Mouse (Mus musculus) CD4-positive helper T cell, adult 2 months (primary cell): ENCODE measurements around the gene Aph1a.
A peak's percentile ranks its signal among the peaks of the same experiment; 100 is the strongest.
"Not testable (repeated sequence)": the region's sequence is repeated elsewhere in the genome, so short reads cannot be mapped to it uniquely, and the experiment has no call there.

Source experiments
- DNase-seq: peaks from one replicate; pipeline ENCODE4 v3.0.0-alpha.2; 2012; ENCODE audit warnings: low read depth, missing footprints, low spot score

Aph1a gene

DNA sequence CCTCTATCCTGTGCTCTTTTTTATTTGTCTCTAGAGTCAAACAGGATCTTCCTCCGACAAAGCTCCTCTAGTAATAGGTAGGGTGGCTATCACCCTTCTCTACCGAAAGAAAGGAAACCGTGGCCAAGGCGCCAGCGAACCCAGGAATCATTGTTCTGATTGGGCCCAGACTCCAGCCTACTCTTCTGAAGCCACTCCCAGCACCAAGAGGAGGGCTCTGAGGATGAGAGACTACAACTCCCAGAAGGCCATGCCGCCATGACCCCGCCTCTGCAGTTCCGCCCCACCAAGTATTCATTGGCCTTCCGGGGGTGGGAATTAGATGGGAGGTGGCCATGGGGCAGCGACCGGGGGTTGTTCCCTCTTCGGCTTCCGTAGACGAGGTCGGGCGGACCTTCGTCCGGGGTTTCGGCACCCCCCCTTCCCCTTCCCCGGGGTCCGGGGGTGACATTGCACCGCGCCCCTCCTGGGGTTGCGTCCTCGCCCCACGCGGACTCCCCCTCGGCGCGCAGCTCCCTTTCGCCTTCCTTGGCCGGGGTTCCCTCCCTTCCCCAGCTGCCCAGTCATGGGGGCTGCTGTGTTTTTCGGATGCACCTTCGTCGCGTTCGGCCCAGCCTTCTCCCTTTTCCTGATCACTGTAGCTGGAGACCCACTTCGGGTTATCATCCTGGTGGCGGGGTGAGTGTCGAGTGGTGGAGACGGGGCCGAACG, at the start of gene Aph1a:
Aph1a (plus strand) TSS at position 364 of the 711 bp plus-strand sequence.
- peak; percentile 98 for DNase-seq

DNA sequence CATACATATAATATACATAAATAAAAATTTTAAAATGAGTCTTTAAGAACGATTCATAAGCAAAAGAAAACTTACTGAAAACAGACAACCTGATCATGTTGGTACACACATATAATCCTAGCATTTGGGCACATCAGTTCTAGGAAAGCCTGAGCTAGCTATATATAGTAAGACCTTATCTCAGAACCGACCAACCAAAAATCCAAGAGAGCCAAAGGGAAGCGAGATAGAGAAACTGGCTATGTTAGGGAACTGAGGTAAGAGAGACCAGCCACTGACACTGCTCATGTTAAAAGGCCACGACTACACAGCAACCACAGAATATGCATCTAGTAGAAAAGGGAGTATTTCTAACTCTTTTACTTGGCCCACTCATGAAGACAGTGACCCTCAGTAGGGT, 43.2 kb upstream of the Aph1a start:
- DNase-seq: no peak

DNA sequence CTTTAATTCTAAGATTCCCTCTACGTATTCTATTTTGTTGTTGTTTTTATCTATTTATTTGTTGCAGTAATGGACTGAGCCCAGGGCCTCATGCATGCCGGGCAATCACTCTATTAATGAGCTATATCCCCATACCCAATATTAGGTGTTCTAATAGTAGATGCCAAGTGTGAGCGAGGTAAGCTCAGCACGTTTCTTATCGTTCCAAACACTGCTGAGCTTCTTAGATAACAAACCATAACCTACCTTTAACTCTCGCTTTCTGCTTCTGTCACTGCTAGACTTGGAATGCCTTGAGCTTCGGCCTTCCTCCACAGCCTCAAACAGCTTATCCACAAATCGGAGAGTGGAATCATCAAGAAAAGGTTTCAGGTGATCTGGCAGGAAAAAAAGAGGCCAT, 42.5 kb upstream of the Aph1a start:
- no peak for DNase-seq

DNA sequence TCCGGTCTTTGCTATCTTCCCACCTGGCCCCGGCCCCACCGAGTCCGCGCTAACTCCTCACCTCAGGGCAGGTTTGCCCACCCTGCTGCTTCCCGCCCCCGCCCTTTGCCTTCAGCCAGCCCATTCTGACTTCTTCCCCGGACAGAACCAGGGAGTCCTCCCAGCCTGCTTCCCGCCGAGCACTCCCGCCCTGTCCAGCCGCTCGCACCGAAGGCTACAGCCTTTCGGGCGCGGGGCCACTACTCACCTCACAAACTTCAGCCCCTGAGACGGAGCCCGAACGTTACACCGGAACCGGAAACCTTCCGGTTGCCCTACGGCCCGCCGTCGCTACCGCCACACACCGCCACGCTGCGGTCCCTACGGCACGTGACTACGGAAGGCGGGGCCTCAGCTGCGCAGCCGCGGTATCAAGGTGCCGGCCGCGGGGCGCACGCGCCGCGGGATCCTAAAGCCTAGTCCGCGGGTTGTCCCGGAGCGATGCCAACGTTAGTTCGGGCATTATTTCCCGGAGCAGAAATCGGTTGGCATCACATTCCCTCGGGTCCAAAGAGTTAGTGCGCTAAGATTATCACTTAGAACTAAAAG, 38.2 kb upstream of the Aph1a start, which contains the start of gene Prpf3:
Prpf3 (minus strand) TSS at position 384 of the 588 bp plus-strand sequence.
- peak; percentile 94 for DNase-seq

DNA sequence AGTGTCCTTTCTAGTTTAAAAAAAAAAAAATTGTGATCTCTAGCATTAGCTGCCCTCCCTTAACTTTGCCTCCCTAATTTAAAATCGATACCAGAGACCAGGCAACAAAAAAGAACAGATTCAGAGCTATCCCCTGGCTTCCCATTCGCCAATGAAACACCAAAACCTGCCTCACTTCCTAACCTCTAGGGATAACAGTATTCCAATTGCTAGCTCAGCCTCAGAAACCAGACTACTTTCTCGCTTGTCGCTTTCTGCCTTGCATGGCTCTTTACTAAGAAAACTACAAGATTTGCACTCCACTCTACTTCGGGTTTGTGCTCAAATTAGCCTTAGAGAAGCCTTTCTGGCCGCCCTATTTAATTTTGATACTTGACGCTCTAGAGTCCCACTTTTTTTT, 37.7 kb upstream of the Aph1a start:
- no peak for DNase-seq

DNA sequence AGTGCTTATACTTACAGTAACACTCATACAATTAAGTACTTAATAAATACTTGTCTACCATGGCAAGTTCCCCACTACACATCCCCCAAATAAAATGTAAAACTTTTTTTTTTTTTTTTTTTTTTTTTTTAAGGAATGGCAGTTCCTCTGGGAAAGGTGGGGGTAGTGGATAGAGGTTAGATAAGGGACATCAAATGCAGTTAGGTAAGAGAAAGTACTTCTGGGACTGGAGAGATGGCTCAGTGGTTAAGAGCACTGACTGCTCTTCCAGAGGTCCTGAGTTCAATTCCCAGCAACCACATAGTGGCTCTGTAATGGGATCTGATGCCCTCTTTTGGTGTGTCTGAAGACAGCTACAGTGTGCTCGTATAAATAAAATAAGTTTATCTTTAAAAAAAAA, 36.7 kb upstream of the Aph1a start:
- DNase-seq: not testable (repeated sequence)

DNA sequence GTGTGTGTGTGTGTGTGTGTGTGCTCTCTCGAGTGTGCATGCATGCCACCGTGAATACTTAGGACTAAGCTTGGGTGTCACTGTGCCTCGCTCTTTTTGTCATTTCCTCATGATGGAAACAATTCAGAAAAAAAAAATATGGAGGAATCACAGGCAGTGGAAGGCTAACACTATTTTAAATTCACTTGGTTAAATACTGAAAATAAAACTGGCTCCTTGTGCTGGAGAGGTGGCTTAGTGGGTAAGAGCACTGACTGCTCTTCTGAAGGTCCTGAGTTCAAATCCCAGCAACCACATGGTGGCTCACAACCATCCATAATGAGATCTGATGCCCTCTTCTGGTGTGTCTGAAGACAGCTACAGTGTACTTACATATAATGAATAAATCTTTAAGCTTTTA, 35.5 kb upstream of the Aph1a start:
- DNase-seq: not testable (repeated sequence)

DNA sequence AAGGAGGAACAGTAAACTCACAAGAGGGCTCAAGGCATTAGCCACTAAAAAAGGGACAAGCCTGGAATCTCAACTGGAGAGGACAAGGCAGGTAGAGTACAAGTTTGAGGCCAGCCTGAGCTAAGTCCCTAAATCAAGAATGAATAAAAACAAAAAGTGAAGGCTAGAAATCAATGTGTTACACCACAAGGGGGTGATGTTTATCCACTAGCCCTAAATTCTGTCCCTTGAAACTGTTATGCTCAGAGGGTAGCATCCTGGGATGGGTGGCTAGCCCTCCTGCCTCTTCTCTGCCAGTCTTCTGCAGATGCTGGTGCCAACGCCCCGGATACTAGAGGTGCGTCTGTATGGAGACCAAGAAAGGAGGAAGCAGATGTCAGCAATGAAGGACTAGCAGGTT, 33.4 kb upstream of the Aph1a start:
- peak; percentile 21 for DNase-seq

DNA sequence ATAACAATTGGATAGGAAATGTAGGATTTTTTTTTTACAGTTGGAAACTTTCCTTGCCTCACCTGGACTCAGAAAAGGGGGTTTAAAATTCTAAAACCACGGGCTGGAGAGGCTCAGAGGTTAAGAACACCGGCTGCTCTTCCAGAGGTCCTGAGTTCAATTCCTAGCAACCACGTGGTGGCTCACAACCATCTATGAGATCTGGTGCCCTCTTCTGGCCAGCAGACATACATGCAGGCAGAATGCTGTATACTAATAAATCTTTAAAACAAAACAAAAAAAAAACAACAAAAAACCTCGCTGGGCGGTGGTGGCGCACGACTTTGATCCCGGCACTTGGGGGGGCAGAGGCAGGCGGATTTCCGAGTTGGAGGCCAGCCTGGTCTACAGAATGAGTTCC, 32.6 kb upstream of the Aph1a start:
- DNase-seq: peak; percentile 47

DNA sequence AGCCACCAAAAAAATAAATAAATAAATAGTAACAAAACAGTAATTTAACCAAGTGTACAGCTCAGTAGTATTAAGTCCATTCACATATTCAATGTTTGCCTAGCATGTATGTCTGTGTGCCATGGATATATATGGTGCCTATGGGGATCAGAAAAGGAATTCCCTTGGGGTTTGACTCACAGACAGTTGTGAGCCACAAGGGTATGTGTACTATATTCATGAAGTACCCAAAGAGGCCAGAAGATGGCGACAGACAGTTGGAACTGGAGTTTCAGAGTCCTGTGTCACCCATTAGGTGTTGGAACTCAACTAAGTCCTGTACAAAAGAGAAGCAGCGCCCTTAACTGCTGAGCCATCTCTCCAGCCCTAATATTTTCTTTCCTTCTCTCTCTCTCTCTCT, 32.0 kb upstream of the Aph1a start:
- peak; percentile 83 for DNase-seq

DNA sequence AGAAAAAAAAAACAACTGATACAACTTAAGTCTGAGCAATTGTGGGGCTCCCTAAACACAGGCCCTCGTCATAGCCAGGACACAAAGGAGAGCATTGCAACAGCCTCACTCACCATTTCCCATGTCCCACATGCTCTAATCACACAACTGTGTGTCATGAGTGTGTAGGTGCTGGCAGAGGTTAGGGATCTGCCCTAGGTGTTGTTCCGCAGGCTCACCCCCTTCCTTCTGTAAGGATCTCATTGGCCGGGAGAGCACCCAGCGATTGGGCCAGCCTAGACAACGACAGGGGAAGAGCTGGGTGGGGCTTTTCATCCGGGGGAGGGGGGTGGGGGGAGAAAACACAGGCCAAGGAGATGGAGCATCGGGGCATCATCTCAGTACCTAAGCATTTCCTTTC, 30.2 kb upstream of the Aph1a start:
- DNase-seq: no peak

DNA sequence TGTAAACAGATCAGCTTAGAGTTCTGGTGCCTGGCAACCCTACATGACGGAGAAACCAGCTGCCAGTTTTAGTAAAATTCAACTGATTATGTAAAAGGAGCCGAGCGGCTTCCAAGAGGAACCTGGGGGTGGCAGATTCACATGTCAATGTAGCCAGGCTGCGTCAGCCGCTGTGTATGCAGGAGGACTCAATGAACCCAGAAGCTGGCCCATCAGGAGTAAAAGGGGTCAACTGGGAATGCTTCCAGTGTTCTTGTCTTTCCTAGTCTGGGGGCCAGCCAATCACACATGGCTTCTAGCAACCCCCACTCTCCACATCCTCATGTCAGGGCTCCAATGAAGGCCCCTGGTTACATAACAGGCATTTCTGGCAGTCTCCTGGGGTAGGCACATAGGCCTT, 28.7 kb upstream of the Aph1a start:
- no peak for DNase-seq

DNA sequence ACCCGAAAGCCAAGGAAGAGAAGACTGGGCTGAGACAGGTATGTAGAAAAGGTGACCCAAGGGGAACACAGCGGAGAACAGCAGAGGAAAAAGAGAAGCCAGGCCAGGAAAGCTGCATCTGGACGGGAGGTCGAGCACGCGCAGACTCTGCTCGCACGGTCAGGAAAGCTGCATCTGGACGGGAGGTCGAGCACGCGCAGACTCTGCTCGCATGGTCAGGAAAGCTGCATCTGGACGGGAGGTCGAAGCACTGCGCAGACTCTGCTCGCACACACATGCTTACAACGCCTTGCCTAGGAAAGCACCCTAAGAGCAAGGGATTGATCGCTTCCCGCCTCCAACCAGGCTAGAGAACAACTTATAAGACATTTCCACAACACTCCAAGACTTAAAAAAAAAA, 28.2 kb upstream of the Aph1a start:
- no peak for DNase-seq

DNA sequence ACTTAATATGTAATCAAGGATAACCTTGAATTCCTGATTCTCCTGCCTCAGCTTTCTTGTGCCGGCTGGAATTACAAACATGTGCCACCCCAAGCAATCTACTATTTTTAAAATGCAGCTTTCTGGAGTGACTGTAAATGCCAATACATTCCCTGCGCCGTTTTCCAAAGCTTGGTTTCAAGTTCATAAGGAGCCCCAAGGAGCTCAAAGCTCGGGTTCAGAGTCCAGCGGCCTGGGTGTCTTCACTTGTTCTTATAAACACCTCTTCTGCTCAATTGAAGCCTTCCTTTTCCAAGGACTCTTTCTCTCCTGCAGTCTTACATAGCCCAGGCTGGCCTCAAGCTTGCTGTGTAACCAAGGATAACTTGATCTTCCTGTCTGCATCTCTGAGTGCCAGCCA, 27.7 kb upstream of the Aph1a start:
- DNase-seq: no peak

DNA sequence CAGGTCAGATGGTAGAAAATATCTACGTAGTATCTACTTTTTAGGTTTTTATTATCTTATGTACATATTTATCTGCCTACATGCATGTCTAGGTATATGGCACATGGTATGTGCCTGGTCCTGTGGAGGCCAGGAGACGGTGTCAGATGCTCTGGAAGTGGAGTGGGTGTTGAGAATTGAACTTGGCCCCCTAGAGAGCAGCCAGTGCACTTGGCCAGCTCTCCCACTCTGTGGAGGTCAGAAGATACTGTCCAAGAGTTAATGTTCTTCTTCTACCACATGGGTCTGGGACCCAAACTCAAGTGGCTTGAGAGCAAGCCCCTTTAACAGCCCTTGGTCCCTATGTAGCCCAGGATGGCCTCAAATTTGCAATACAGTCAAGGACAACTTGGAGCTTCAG, 26.4 kb upstream of the Aph1a start:
- no peak for DNase-seq

DNA sequence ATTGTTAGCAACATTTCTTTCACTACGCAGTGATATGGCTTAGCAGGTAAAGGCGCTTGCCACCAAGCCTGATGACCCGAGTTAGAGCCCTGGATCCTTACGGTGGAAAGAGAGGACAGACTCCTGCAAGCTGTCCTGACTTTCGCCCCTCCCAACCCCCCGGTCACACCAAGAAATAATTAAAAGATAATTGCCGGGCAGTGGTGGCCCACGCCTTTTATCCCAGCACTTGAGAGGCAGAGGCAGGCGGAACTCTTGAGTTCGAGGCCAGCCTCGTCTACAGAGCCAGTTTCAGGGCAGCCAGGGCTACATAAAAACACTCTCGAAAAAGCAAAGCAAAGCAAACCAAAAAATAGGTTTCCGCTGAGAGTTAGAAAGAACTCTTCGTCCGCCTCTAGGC, 22.8 kb upstream of the Aph1a start:
- no peak for DNase-seq

DNA sequence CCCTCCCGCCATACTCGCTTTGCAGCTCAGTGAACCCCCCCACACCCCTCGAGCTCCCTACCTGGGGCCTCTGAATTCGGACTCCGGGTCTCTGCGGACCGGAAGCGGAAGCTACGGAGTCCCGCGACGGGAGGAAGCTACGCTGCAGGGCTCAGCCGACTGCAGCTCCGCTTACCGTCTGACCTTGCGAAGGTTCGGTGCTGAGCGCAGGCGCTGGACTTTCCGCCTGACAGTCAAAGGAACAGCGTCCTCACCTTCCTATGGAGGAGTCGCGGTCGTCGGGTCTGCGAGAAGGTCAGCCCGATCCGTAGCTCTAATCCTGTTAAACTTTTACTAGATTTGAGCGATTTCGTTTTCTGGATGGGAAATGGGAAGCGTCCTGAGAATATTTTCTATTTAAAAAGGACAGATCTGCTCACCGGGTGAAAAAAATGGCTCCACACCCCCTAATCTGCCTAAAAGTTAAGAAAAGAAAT, 22.3 kb upstream of the Aph1a start, which contains the start of gene Mrps21:
Mrps21 (minus strand) TSS at position 128 of the 476 bp plus-strand sequence.
- DNase-seq: peak; percentile 86

DNA sequence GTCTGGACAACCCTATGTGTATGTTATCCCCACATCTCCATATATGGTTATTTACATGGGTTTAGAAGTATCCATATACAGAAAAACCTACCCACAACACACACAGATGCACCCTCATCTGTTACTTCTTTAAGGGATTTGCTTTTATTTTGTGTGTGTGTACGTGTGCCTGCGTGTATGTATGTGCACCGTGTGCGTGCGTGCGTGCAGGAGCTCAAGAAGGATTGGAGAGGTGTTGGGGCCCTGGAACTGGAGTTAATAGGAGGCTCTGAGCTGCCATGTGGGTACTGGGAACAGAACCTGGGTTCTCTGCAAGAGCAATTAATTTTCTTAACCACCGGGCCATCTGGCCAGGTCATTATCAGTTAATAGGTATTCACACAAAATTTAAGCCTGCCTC, 21.7 kb upstream of the Aph1a start:
- no peak for DNase-seq

DNA sequence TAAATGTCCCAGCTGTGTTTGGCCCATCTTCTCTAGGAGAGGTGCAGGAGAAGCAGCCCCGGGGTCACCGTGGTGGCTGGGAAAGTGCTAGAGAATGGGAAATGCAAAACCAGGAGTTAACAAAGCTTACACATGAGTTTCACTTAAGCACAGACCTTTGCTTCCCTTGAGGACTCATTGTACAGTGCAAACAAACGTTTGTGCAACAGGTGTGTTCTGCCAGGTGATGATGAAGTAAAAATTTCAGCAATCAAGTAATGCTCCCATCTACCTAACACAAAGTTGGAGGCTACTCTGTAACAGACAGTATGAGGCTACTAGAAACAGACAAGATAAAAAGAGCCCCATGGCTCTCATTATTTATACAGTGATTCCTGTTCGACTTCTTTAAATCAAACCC, 14.7 kb upstream of the Aph1a start:
- DNase-seq: no peak

DNA sequence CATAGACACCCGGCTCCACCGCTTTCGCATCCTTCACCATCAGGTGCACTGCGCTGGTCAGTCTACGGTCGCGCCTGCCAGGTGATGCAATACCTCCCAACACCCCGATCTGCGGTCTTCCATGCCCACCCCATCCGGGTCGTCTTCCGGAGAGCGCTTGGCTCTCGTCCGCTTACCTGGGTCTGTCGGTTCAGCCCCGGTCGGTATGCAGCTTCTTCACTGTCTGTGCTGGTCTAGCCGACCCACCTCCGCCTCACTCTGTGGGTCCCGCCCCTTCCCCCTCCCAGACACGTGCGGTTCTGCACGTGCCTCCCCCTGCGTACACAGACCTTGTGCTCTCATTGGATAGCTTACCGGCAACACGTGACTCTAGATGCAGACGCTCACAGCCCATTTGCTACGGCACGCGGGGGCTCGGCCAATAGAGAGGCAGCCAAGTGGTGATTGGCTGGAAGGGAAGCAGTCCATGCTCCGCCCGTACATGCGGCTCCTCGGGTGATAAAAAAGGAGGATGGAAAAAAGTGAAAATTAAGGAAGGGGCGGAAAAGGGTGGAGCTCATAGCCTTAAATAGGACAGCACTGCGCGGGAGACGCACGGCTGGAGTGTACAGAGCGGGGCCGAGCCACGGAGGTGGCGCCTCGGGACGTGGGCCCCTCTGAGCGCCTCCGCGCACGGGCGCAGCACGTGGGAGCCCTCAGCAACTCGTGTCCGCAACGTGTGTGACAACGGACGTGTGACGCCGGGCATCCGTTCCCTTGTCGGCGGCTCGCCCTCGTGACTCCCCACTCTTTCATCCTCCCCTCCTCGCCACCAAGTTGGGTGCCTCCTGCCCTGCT, 11.6 kb upstream of the Aph1a start, which contains the start of gene Ciart:
Ciart (minus strand) TSS at position 273 of the 837 bp plus-strand sequence.
- DNase-seq: peak; percentile 97

DNA sequence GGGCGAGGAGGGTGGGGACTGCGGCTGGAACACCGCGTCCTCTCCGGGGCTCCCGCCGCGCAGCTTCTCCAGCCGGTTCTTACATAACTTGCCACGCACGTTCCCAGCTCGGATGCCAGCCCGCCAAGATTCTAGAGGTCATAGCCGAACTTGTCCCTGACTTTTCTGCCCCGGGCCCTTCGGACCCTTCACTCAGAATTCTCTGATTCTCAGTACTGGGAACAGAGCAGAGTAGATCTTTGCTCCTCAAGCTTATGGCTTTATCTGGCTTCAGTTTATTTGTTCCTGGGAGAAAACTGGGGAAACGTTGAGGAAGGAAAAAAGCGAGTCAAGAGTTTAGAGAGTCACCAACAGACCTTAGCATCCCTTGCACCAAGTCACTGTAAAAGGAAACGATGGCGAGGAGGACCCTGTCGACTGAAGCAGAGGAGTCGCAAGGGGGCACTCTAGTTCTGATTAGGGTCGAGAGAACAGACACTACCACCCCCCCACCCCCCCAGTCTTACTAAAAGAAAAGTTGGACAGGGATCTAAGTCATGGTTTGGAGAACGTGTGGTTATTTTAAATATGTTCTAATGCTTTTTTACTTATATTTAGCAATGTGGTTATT, 10.8 kb upstream of the Aph1a start:
- DNase-seq: peak; percentile 74

DNA sequence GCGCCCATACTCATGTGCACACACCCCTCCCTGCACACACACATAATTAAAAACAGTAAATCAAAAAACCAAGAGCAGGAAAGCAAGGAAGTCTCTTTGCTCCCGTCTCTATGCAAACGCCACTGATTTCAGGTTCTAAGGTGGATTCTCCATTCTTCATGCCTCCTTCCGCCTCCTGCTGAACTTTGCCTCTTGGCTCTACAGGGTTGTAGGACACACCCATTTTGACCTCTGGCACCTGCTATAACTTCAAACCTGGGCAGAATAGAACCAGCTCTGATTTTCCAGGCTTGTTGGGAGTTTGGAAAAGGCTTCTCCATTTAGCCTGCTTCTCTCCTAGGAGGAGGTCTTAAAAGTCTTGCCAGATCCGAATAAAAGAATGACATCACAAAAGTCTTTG, 9.4 kb upstream of the Aph1a start:
- no peak for DNase-seq
